Mouse (Mus musculus) midbrain, embryonic 12.5 days (tissue): ENCODE data around the gene Ahdc1. TPM values are rescaled to one million over a fixed set of nuclear protein-coding genes. Genes with fewer than 3 reads are reported as not detected.
"Not testable (repeated sequence)": the region's sequence is repeated elsewhere in the genome, so short reads cannot be mapped to it uniquely, and the experiment has no call there.

Experiments used
- ATAC-seq: fragments of 200-750 bp; cut with Nextera tagmentation; 2 replicates; pipeline ENCODE4 v1.8.0; 2017; ENCODE audit warnings: low read depth, moderate TSS enrichment, moderate library complexity; ENCODE audit not compliant: low FRiP score
- H3K27ac ChIP-seq: fragments of 300-500 bp; sonication (generic); replicated peaks from 2 replicates; pipeline ENCODE4 v1.5.1; 2016; ENCODE audit warnings: mild to moderate bottlenecking
- H3K27me3 ChIP-seq: fragments of 300-500 bp; sonication (generic); 2 replicates; pipeline ENCODE4 v1.6.1; 2016; ENCODE audit warnings: mild to moderate bottlenecking
- H3K36me3 ChIP-seq: fragments of 300-500 bp; sonication (generic); 2 replicates; pipeline ENCODE4 v1.6.1; 2016
- H3K4me1 ChIP-seq: fragments of 300-500 bp; sonication (generic); 2 replicates; pipeline ENCODE4 v1.6.1; 2016
- H3K4me2 ChIP-seq: fragments of 300-500 bp; sonication (generic); replicated peaks from 2 replicates; pipeline ENCODE4 v1.6.1; 2016; ENCODE audit warnings: mild to moderate bottlenecking, moderate library complexity
- H3K4me3 ChIP-seq: fragments of 300-500 bp; sonication (generic); 2 replicates; pipeline ENCODE4 v1.5.1; 2016; ENCODE audit warnings: mild to moderate bottlenecking
- H3K9ac ChIP-seq: fragments of 300-500 bp; sonication (generic); replicated peaks from 2 replicates; pipeline ENCODE4 v1.6.1; 2016; ENCODE audit warnings: mild to moderate bottlenecking, moderate library complexity
- H3K9me3 ChIP-seq: fragments of 300-500 bp; sonication (generic); 2 replicates; pipeline ENCODE4 v1.6.1; 2016; ENCODE audit warnings: mild to moderate bottlenecking
- WGBS: fragments of 180-500 bp; shearing (Covaris S2); methylation state at CpG from one replicate; pipeline ENCODE4 v1.1.7; 2016; 5-methylcytosine and 5-hydroxymethylcytosine counted together
- polyA plus RNA-seq: library from polyadenylated mRNA; unstranded; fragments of >200 nt; fragmentation: Nextera tagmentation; extraction: Ambion mirVana; gene quantifications from 2 replicates; pipeline ENCODE4 v1.2.1, GENCODE M21; 2016

Ahdc1 gene
- polyA plus RNA-seq, 1 experiment from 2014 or later = 9.1 TPM

- no peak overlapping the region for H3K4me2 ChIP-seq
- no peaks in the 10 kb centered on the region for H3K27me3 ChIP-seq
- H3K4me1 ChIP-seq = peaks cover 21% of the 10 kb centered on the region
- 0 out of 2 replicates have a peak overlapping the region, but pooled peaks have one; percentile 11 for H3K9ac ChIP-seq
- H3K36me3 ChIP-seq = no peaks in the 10 kb centered on the region
- ATAC-seq = no peak
- 40% methylated on average over 10 of the region's 10 CpGs for WGBS
- H3K27ac ChIP-seq = 0 out of 2 replicates have a peak overlapping the region, but pooled peaks have one; percentile 11
- no peaks in the 10 kb centered on the region for H3K9me3 ChIP-seq
- H3K4me3 ChIP-seq = no peak overlapping the region
These were observed 8.2 kb upstream of the Ahdc1 start for GRCm38 (mm10) chr4:133002896-133003295.

GRCm38 (mm10) chr4:133003316-133004018, 7.6 kb upstream of the Ahdc1 start:
- Histone ChIP-seq H3K27me3 (peaks cover 3% of the 10 kb centered on the region; the same call in 1 of the 2 replicates), H3K27ac (0 out of 2 replicates have a peak overlapping the region, but pooled peaks have one; percentile 11), H3K9ac (0 out of 2 replicates have a peak overlapping the region, but pooled peaks have one; percentile 11), H3K36me3 (no peaks in the 10 kb centered on the region), H3K4me2 (no peak overlapping the region), H3K4me1 (peaks cover 21% of the 10 kb centered on the region), H3K4me3 (no peak overlapping the region), H3K9me3 (no peaks in the 10 kb centered on the region)
- WGBS = 36% methylated on average over 21 of the region's 21 CpGs
- no peak for ATAC-seq

- H3K4me3 ChIP-seq = no peak overlapping the region
- H3K27ac ChIP-seq = no peak overlapping the region
- H3K4me2 ChIP-seq = no peak overlapping the region
- no peak overlapping the region for H3K9ac ChIP-seq
- H3K27me3 ChIP-seq = peaks cover 14% of the 10 kb centered on the region
- no peaks in the 10 kb centered on the region for H3K9me3 ChIP-seq
- peaks cover 24% of the 10 kb centered on the region for H3K4me1 ChIP-seq
- WGBS = 4% methylated on average over 3 of the region's 3 CpGs
- H3K36me3 ChIP-seq = no peaks in the 10 kb centered on the region
- ATAC-seq = peak; percentile 60; the same call in 1 of the 2 replicates
These were observed 5.8 kb upstream of the Ahdc1 start for GRCm38 (mm10) chr4:133005233-133005632.

- H3K27ac ChIP-seq, H3K4me2 ChIP-seq, H3K9ac ChIP-seq, H3K36me3 ChIP-seq, H3K4me3 ChIP-seq, H3K9me3 ChIP-seq, ATAC-seq: not testable (repeated sequence)
- 68% methylated on average over 6 of the region's 6 CpGs for WGBS
- Histone ChIP-seq H3K27me3 (peaks cover 21% of the 10 kb centered on the region), H3K4me1 (peaks cover 31% of the 10 kb centered on the region)
These were observed 5.1 kb upstream of the Ahdc1 start for GRCm38 (mm10) chr4:133005885-133006451.

- Histone ChIP-seq H3K4me2 (no peak overlapping the region), H3K4me3 (no peak overlapping the region), H3K27ac (no peak overlapping the region), H3K4me1 (peaks cover 25% of the 10 kb centered on the region), H3K27me3 (peaks cover 23% of the 10 kb centered on the region), H3K9ac (no peak overlapping the region), H3K36me3 (no peaks in the 10 kb centered on the region), H3K9me3 (no peaks in the 10 kb centered on the region)
- no peak for ATAC-seq
- 31% methylated on average over 15 of the region's 15 CpGs for WGBS
These were observed 3.3 kb upstream of the Ahdc1 start for GRCm38 (mm10) chr4:133007513-133008380.

GRCm38 (mm10) chr4:133009131-133009530, 1.9 kb upstream of the Ahdc1 start:
- Histone ChIP-seq H3K4me3 (no peak overlapping the region), H3K9me3 (no peaks in the 10 kb centered on the region), H3K4me1 (peaks cover 27% of the 10 kb centered on the region), H3K4me2 (no peak overlapping the region), H3K9ac (no peak overlapping the region), H3K27ac (no peak overlapping the region), H3K27me3 (peaks cover 23% of the 10 kb centered on the region), H3K36me3 (no peaks in the 10 kb centered on the region)
- ATAC-seq = no peak
- WGBS = 0% methylated on average over 4 of the region's 4 CpGs

GRCm38 (mm10) chr4:133009676-133010075, 1.4 kb upstream of the Ahdc1 start:
- H3K36me3 ChIP-seq = no peaks in the 10 kb centered on the region
- peaks cover 23% of the 10 kb centered on the region for H3K27me3 ChIP-seq
- 67% methylated on average over 5 of the region's 5 CpGs for WGBS
- peaks cover 33% of the 10 kb centered on the region for H3K4me1 ChIP-seq
- no peak overlapping the region for H3K4me2 ChIP-seq
- no peak for ATAC-seq
- H3K4me3 ChIP-seq = no peak overlapping the region
- H3K27ac ChIP-seq = no peak overlapping the region
- H3K9ac ChIP-seq = no peak overlapping the region
- H3K9me3 ChIP-seq = no peaks in the 10 kb centered on the region

GRCm38 (mm10) chr4:133010611-133011010, 449 bp upstream of the Ahdc1 start:
- Histone ChIP-seq H3K9me3 (no peaks in the 10 kb centered on the region), H3K4me2 (peak overlapping the region; percentile 70), H3K9ac (no peak overlapping the region), H3K36me3 (no peaks in the 10 kb centered on the region), H3K27me3 (peaks cover 23% of the 10 kb centered on the region), H3K4me3 (peak overlapping the region; percentile 93), H3K4me1 (peaks cover 42% of the 10 kb centered on the region), H3K27ac (no peak overlapping the region)
- no peak for ATAC-seq
- 0% methylated on average over 17 of the region's 17 CpGs for WGBS

GRCm38 (mm10) chr4:133011821-133012775, 1.0 kb downstream of the Ahdc1 start:
- H3K27me3 ChIP-seq = peaks cover 23% of the 10 kb centered on the region
- H3K4me3 ChIP-seq = peak overlapping the region; percentile 93
- no peaks in the 10 kb centered on the region for H3K9me3 ChIP-seq
- ATAC-seq = peak; percentile 6; the same call in 1 of the 2 replicates
- H3K27ac ChIP-seq = peak overlapping the region; percentile 94
- H3K4me1 ChIP-seq = peaks cover 57% of the 10 kb centered on the region
- H3K4me2 ChIP-seq = peak overlapping the region; percentile 70
- H3K9ac ChIP-seq = peak overlapping the region; percentile 97
- WGBS = under 1% methylated on average over 53 of the region's 84 CpGs
- no peaks in the 10 kb centered on the region for H3K36me3 ChIP-seq

GRCm38 (mm10) chr4:133012776-133013265, 1.8 kb downstream of the Ahdc1 start:
- Histone ChIP-seq H3K9me3 (no peaks in the 10 kb centered on the region), H3K27ac (peak overlapping the region; percentile 94), H3K27me3 (peaks cover 23% of the 10 kb centered on the region), H3K36me3 (0 out of 2 replicates have a peak, but pooled peaks cover under 1% of the 10 kb centered on the region), H3K9ac (peak overlapping the region; percentile 97), H3K4me2 (peak overlapping the region; percentile 70), H3K4me1 (peaks cover 64% of the 10 kb centered on the region), H3K4me3 (peak overlapping the region; percentile 93)
- ATAC-seq = no peak
- 0% methylated on average over 17 of the region's 17 CpGs for WGBS
